Mouse (Mus musculus): Measurements from ENCODE around the gene Lmnb2.

The Lmnb2 gene

DNA sequence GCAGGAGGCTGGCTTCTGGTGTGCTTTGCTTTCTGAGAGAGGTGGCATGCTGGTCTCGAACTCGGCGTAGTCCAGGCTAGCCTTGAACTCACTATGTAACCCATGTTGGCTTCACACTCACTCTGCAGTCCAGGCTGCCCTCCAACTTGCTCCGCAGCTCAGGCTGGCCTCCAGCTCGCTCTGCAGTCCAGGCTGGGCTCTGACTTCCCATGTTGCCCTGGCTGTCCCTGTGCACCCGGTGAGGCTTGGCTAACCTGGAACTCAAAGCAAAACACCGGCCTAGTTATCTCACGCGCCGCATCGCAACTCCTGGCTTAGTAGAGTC is 62.3 kb downstream of the Lmnb2 start:
- peak; percentile 21 for DNase-seq (ENCODE audit: low spot score)

GRCm38 (mm10) chr10:80854913-80855748 is 62.9 kb downstream of the Lmnb2 start, which contains the start of the genes Lsm7 and Sppl2b:
Gene Lsm7 (minus strand): TSS chr10:80855209.
Gene Sppl2b (plus strand): TSS chr10:80855275.
- DNase-seq (ENCODE audit: low spot score): peak; percentile 98
